Mouse (Mus musculus): ENCODE data around the gene Oas1a. TPM values are rescaled to one million over a fixed set of nuclear protein-coding genes. Genes with fewer than 3 reads are reported as not detected.
"Not testable (repeated sequence)": the region's sequence is repeated elsewhere in the genome, so short reads cannot be mapped to it uniquely, and the experiment has no call there.

Gene Oas1a
- total and polyA plus RNA-seq, 2 experiments from 2014 or later: 1.2 to 2.0 TPM

- Histone ChIP-seq H3K9me3 (ENCODE audit: low read length) (no peaks in the 10 kb centered on the region), H3K4me1 (ENCODE audit: insufficient read depth) (no peaks in the 10 kb centered on the region), H3K9ac (no peak overlapping the region), H3K36me3 (ENCODE audit: insufficient read depth) (no peaks in the 10 kb centered on the region), H3K4me3 (ENCODE audit: low read depth, low read length) (no peak overlapping the region), H3K4me2 (ENCODE audit: low read depth) (no peak overlapping the region), H3K27me3 (ENCODE audit: insufficient read depth, low read length) (no peaks in the 10 kb centered on the region), H3K27ac (ENCODE audit: low read depth, low read length) (no peak overlapping the region)
- peak; percentile 61 for TF ChIP-seq CTCF (IDR thresholded peaks at IDR 0.05; ENCODE audit: low read depth)
- no peak for DNase-seq
- ATAC-seq: no peak
- WGBS: 7% methylated on average over 1 of the region's 1 CpGs
Measured at GRCm38 (mm10) chr5:120927036-120927435, 19.7 kb upstream of the Oas1a start.

DNA sequence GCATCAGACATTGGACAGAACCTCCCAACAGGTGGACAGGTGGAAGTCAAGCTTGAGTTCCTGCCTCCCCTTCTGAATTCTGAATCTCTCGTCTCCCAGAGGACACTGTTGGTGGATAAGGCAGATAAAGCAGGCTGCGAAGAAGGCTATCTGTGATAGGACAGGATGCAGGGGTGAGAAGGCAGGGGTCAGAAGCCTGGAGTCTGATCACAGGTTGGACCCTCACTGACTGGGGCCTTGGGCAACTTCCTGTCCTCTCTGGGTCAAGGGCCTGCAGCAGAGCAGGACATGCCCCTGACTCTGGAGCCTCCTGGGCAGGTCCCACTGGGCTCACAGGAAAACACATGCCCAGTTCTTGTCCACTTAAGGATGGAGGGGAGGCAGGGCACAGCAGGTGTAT is 19.0 kb upstream of the Oas1a start:
- ATAC-seq; H3K27me3 ChIP-seq (ENCODE audit: insufficient read depth, low read length); DNase-seq; H3K4me2 ChIP-seq (ENCODE audit: low read depth); H3K36me3 ChIP-seq (ENCODE audit: insufficient read depth); H3K27ac ChIP-seq (ENCODE audit: low read depth, low read length); H3K9me3 ChIP-seq (ENCODE audit: low read length); H3K9ac ChIP-seq; H3K4me1 ChIP-seq (ENCODE audit: insufficient read depth); H3K4me3 ChIP-seq (ENCODE audit: low read depth, low read length): not testable (repeated sequence)
- WGBS: 62% methylated on average over 2 of the region's 2 CpGs

DNA sequence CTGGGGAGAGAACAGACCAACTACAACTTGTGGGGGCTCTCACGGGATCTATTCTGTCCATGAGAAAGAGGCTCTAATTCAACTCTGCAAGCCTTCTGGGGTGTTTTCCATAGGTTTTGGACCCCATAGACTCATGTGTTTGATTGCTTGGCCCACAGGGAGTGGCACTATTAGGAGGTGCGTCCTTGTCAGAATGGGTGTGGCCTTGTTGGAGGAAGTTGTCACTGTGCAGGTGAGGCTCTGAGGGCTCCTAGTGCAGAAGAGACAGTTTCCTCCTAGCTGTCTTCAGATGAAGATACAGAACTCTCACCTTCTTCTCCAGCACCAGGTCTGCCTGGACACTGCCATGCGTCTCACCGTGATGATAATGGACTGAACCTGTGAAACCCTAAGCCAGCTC is 17.2 kb upstream of the Oas1a start:
- not testable (repeated sequence) for H3K27ac ChIP-seq (ENCODE audit: low read depth, low read length); H3K4me3 ChIP-seq (ENCODE audit: low read depth, low read length); DNase-seq; H3K9me3 ChIP-seq (ENCODE audit: low read length); H3K9ac ChIP-seq; H3K36me3 ChIP-seq (ENCODE audit: insufficient read depth); H3K27me3 ChIP-seq (ENCODE audit: insufficient read depth, low read length); H3K4me2 ChIP-seq (ENCODE audit: low read depth); H3K4me1 ChIP-seq (ENCODE audit: insufficient read depth); ATAC-seq
- WGBS: 86% methylated on average over 4 of the region's 4 CpGs

- Histone ChIP-seq H3K4me2 (ENCODE audit: low read depth) (no peak overlapping the region), H3K9ac (no peak overlapping the region), H3K36me3 (ENCODE audit: insufficient read depth) (no peaks in the 10 kb centered on the region), H3K27me3 (ENCODE audit: insufficient read depth, low read length) (no peaks in the 10 kb centered on the region), H3K9me3 (ENCODE audit: low read length) (no peaks in the 10 kb centered on the region), H3K4me1 (ENCODE audit: insufficient read depth) (no peaks in the 10 kb centered on the region), H3K27ac (ENCODE audit: low read depth, low read length) (no peak overlapping the region), H3K4me3 (ENCODE audit: low read depth, low read length) (no peak overlapping the region)
- DNase-seq (no peak), ATAC-seq (no peak)
- 82% methylated on average over 4 of the region's 4 CpGs for WGBS
- no peak for TF ChIP-seq CTCF (IDR thresholded peaks at IDR 0.05; ENCODE audit: low read depth)
Measured at GRCm38 (mm10) chr5:120923969-120924368, 16.6 kb upstream of the Oas1a start.

DNA sequence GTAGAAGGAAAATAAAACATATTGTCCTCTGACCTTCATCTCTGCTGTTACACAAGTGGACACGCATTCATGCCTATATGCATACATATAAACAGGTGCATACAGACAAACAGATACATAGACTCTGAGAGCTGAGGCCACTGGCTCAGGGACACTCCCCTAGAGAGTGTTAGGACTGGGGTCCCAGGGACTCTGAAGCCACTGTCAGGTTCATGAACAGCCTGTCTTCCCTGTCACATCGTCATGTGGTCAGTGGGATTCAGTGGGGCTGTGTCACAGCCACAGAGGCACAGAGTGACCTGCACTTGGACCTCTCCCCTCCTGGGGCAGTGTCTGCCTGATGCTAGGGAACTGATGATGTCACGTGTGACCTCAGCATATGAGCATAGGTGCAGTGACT is 13.0 kb upstream of the Oas1a start:
- Histone ChIP-seq H3K36me3 (ENCODE audit: insufficient read depth) (no peaks in the 10 kb centered on the region), H3K4me1 (ENCODE audit: insufficient read depth) (no peaks in the 10 kb centered on the region), H3K9ac (no peak overlapping the region), H3K4me2 (ENCODE audit: low read depth) (no peak overlapping the region), H3K27ac (ENCODE audit: low read depth, low read length) (no peak overlapping the region), H3K4me3 (ENCODE audit: low read depth, low read length) (no peak overlapping the region), H3K9me3 (ENCODE audit: low read length) (no peaks in the 10 kb centered on the region), H3K27me3 (ENCODE audit: insufficient read depth, low read length) (no peaks in the 10 kb centered on the region)
- no peak for ATAC-seq
- 79% methylated on average over 3 of the region's 3 CpGs for WGBS
- no peak for DNase-seq
- TF ChIP-seq CTCF (IDR thresholded peaks at IDR 0.05; ENCODE audit: low read depth): no peak

GRCm38 (mm10) chr5:120919156-120919935 is 12.0 kb upstream of the Oas1a start:
- H3K4me2 ChIP-seq (ENCODE audit: low read depth); ATAC-seq; H3K27ac ChIP-seq (ENCODE audit: low read depth, low read length); H3K9ac ChIP-seq; H3K36me3 ChIP-seq (ENCODE audit: insufficient read depth); H3K9me3 ChIP-seq (ENCODE audit: low read length); H3K4me3 ChIP-seq (ENCODE audit: low read depth, low read length); H3K27me3 ChIP-seq (ENCODE audit: insufficient read depth, low read length); H3K4me1 ChIP-seq (ENCODE audit: insufficient read depth); DNase-seq: not testable (repeated sequence)
- WGBS: 75% methylated on average over 2 of the region's 2 CpGs

DNA sequence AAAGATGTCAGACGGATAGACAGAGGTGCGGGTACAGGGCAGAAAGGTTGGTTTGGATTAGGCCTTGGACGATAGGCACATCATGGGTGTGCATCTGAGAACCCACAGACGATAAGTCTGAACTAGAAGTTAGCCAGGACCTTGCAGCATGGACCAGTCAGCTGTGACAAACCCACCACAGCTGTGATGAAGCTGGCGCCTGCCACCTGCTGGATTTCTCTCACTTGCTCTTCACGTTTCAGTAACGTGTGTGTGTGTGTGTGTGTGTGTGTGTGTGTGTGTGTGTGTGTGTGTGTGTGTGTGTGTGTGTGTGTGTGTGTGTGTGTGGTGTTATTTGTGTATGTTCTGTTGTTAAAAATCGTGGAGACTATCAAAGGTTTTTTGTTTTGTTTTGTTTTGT is 6.9 kb upstream of the Oas1a start, which contains the start of gene Oas1d:
Gene Oas1d (plus strand): TSS at position 333 of the 400 bp plus-strand sequence.
- ATAC-seq: not testable (repeated sequence)

More for the DNA sequence above, 6.9 kb upstream of the Oas1a start, which contains the start of gene Oas1d:
- H3K9ac ChIP-seq; H3K27ac ChIP-seq (ENCODE audit: low read depth, low read length); H3K36me3 ChIP-seq (ENCODE audit: insufficient read depth); H3K27me3 ChIP-seq (ENCODE audit: insufficient read depth, low read length); DNase-seq; H3K4me3 ChIP-seq (ENCODE audit: low read depth, low read length); H3K4me1 ChIP-seq (ENCODE audit: insufficient read depth); H3K4me2 ChIP-seq (ENCODE audit: low read depth); H3K9me3 ChIP-seq (ENCODE audit: low read length): not testable (repeated sequence)
- 53% methylated on average over 8 of the region's 8 CpGs for WGBS
- peak; percentile 24; the same call in 1 of the 2 replicates for TF ChIP-seq CTCF (IDR thresholded peaks at IDR 0.05; ENCODE audit: low read depth)

All from forebrain, postnatal 0 days (tissue).